Mouse (Mus musculus): Measurements from ENCODE around the gene Tdrd12.

Gene Tdrd12

DNA sequence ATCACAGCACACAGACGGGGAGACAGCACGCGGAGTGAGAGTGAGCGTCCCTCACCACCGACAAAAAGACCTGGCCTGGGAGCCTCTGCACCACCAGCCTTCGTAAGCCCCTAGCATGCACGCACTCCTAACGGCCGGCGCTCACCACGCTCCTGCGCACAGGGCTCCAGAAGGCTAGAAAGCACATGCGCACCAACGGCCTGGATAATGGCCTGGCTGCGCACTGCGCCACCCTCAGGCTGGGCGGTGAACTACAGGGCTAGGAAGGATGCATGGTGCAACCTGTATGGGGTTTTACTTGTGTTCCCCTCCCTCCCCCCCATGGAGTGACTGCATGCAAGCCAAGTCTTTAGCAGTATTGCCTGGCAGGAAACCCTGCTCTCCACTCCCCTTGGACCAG, at the start of gene Tdrd12:
Tdrd12 (minus strand) TSS at position 184 of the 400 bp plus-strand sequence.
- 93% methylated on average over 17 of the region's 17 CpGs for WGBS

DNA sequence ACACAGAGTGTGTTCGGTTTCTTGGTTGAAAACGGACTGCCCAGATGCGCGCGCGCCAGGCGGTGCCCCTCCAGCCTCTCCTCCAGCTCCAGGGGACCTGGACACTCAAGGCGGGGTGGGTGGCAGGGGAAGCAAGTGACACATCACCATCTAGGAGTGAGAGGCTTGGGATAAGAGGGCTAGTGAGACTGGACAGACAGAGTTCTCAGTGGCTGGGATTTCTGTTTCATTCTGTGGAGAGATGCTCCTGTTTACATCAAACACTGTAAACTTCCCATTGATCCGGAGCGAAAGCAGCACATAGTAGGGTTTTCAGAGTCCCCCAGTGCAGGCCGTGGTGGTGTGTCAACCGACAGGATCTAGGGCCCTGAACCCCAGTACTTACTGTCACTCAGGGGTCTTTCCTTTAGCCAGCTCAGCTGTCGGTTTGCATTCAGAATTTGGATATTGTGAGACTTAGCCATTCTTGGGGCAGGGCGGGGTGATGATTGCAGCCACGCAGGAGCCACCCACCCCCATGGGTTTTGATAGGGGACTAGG, 49.4 kb upstream of the Tdrd12 start:
- WGBS = 15% methylated on average over 15 of the region's 15 CpGs

GRCm38 (mm10) chr7:35586055-35586905, 48.7 kb upstream of the Tdrd12 start, which contains the start of gene Ankrd27:
Ankrd27 (plus strand) TSS chr7:35586244.
- WGBS = under 1% methylated on average over 49 of the region's 49 CpGs

GRCm38 (mm10) chr7:35585191-35586054, 47.9 kb upstream of the Tdrd12 start, which contains the start of gene Rgs9bp:
Rgs9bp (minus strand) TSS chr7:35585582.
- WGBS = under 1% methylated on average over 45 of the region's 45 CpGs

GRCm38 (mm10) chr7:35584786-35585190, 47.2 kb upstream of the Tdrd12 start:
- under 1% methylated on average over 50 of the region's 50 CpGs for WGBS

- WGBS = 15% methylated on average over 36 of the region's 36 CpGs
Measured at GRCm38 (mm10) chr7:35584068-35584785, 46.7 kb upstream of the Tdrd12 start.

GRCm38 (mm10) chr7:35583476-35584025, 46.0 kb upstream of the Tdrd12 start:
- WGBS = 45% methylated on average over 11 of the region's 11 CpGs

- 73% methylated on average over 5 of the region's 5 CpGs for WGBS
Measured at GRCm38 (mm10) chr7:35582719-35583118, 45.2 kb upstream of the Tdrd12 start.

DNA sequence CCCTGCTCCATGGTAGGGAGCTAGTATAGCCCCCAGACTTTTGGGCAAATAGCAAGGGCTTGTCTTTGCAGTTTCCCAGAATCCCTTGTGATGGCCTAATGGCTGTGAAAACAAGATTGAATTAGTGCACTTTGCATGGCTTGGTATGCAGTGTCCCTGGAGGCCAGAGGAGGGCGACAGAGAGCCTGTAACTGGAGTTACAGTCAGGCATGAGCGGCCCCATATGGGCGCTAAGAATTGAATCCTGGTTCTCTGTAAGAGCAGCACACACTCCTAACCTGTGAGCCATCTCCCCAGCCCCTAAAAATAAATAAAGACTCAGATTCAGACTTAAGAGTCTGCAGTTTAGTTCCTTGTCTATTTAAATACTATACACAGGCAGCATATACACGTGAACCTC, 42.3 kb upstream of the Tdrd12 start:
- WGBS = 39% methylated on average over 4 of the region's 4 CpGs

DNA sequence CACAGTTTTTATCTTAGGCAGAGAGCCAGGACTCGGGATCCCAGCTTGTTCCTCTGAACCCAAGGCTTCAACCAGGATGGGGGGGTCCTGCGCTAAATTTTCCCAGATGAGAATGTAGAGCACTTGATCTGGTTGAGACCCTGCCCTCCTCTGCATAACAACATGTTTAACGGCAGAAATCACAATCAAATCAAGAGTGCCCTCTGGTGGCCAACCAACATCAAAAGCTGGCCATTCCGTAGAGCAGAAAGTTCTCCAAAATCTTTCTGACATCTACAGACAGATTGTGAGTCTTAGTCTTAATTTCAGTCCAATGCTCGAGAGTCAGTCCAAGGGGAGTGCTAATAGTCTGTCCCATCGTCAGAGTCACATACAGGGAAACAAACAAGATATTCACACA, 33.3 kb upstream of the Tdrd12 start:
- WGBS = 14% methylated on average over 6 of the region's 6 CpGs

DNA sequence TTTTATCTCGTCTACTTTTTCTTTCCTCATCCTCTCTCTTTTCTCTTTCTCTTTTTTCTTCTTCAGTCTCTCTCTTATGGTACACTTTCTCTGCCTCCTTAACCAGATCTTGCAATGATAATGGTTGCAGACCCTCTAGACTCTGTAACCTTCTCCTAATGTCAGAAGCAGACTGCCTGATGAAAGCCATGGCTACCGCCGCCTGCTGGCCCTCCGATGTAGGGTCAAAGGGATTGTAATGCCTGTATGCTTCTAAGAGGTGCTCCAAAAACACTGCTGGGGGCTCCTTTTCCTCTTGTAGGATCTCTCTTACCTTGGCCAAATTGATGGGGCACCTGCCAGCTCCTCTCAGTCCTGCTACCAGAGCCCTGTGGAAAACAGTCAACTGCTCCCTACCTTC, 32.2 kb upstream of the Tdrd12 start:
- WGBS = 91% methylated on average over 4 of the region's 4 CpGs

DNA sequence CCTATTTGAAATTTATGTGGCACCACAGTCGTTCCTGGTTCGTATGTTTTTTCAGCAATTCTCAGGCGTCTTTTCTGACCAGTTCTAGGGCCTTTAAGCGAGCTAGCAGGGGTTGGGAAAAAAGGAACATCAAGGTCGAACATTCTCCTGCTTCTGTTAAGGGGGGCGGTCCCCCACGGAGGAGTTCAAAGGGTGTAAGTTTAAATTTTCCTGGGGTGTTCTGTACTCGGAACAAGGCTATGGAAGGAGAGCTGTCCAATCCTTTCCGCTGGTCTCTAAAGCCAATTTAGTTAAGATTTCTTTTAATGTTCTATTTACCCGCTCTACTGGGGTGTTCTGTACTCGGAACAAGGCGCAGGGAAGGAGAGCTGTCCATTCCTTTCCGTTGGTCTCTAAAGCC, 28.4 kb upstream of the Tdrd12 start:
- WGBS = 84% methylated on average over 13 of the region's 13 CpGs

DNA sequence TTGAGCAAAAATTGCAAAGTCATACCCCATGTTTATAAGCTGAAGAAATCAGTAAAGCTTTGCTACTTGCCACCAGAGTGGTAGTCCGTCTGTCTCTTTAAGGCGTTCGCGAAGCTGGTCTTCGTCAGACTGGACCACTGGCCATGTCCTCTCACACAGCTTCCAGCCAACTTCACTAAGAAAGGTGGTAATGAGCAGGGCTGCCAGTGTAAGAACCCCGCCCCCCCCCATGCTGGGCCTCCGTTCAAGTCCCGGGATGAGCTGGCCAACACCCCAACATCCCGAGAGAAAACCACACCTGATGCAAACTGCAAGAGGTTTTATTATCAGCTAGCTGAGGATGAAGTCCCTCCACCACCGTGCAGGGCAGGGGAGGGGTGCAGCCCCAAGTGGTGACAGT, 27.3 kb upstream of the Tdrd12 start:
- 81% methylated on average over 10 of the region's 10 CpGs for WGBS

GRCm38 (mm10) chr7:35564067-35564865, 26.7 kb upstream of the Tdrd12 start:
- WGBS = 82% methylated on average over 2 of the region's 2 CpGs

DNA sequence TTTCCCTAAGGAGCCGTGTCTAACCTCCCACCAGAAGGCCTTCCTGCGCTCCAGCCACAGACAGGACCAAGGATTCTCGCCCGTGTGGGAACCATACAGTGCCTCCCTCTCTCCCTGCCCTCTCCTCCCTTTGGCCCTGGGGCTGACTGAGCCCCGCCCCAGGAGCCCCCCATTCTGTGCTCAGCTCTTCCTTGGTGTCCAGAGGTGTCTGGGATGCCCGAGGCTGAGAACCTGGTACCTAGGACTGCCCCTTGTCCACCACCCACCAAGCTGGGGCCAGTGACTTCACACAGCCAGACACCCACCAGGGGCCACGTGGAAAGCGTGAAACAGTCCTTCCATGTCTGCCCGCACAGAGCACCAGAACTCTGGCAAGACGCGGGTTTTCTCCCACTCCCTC, 25.5 kb upstream of the Tdrd12 start:
- WGBS = 66% methylated on average over 11 of the region's 11 CpGs

GRCm38 (mm10) chr7:35559838-35560237, 22.3 kb upstream of the Tdrd12 start:
- WGBS = 93% methylated on average over 3 of the region's 3 CpGs

GRCm38 (mm10) chr7:35558681-35559080, 21.1 kb upstream of the Tdrd12 start:
- WGBS = 33% methylated on average over 2 of the region's 2 CpGs

GRCm38 (mm10) chr7:35557577-35557976, 20.0 kb upstream of the Tdrd12 start:
- WGBS = 89% methylated on average over 3 of the region's 3 CpGs

GRCm38 (mm10) chr7:35556905-35557304, 19.4 kb upstream of the Tdrd12 start:
- 89% methylated on average over 5 of the region's 5 CpGs for WGBS

GRCm38 (mm10) chr7:35556205-35556603, 18.7 kb upstream of the Tdrd12 start, which contains the start of gene Nudt19:
Nudt19 (minus strand) TSS chr7:35556304.
- 59% methylated on average over 4 of the region's 4 CpGs for WGBS

Measured in cerebral cortex, adult 2 months (tissue).